Mouse (Mus musculus) hindbrain, embryonic 16.5 days (tissue): ENCODE measurements around the gene Cc2d2b. TPM values are rescaled to one million over a fixed set of nuclear protein-coding genes. Genes with fewer than 3 reads are reported as not detected.

ENCODE experiments used
- ATAC-seq: fragments of 200-750 bp; cut with Nextera tagmentation; 2 replicates; pipeline ENCODE4 v1.8.0; 2017; ENCODE audit warnings: moderate TSS enrichment, moderate library complexity
- H3K27ac ChIP-seq: fragments of 300-500 bp; sonication (generic); 2 replicates; pipeline ENCODE4 v1.5.1; 2014; ENCODE audit warnings: low read depth, mild to moderate bottlenecking, control low read depth, low read length, moderate library complexity
- H3K27me3 ChIP-seq: fragments of 300-500 bp; sonication (generic); replicated peaks from 2 replicates; pipeline ENCODE4 v1.6.1; 2014; ENCODE audit warnings: low read length; ENCODE audit not compliant: control insufficient read depth, insufficient read depth
- H3K36me3 ChIP-seq: fragments of 300-500 bp; sonication (generic); 2 replicates; pipeline ENCODE4 v1.6.1; 2014; ENCODE audit warnings: mild to moderate bottlenecking, low read length, moderate library complexity, mixed read lengths; ENCODE audit not compliant: control insufficient read depth, insufficient read depth
- H3K4me1 ChIP-seq: fragments of 300-500 bp; sonication (generic); 2 replicates; pipeline ENCODE4 v1.6.1; 2014; ENCODE audit warnings: low read depth, low read length; ENCODE audit not compliant: control insufficient read depth, insufficient read depth
- H3K4me2 ChIP-seq: fragments of 300-500 bp; sonication (generic); 2 replicates; pipeline ENCODE4 v1.6.1; 2014; ENCODE audit warnings: mild to moderate bottlenecking, low read length, control low read depth, moderate library complexity
- H3K4me3 ChIP-seq: fragments of 300-500 bp; sonication (generic); 2 replicates; pipeline ENCODE4 v1.5.1; 2014; ENCODE audit warnings: mild to moderate bottlenecking, low read length, control low read depth, moderate library complexity
- H3K9ac ChIP-seq: fragments of 300-500 bp; sonication (generic); 2 replicates; pipeline ENCODE4 v1.6.1; 2014; ENCODE audit warnings: low read depth, mild to moderate bottlenecking, control low read depth, low read length, moderate library complexity
- H3K9me3 ChIP-seq: fragments of 300-500 bp; sonication (generic); 2 replicates; pipeline ENCODE4 v1.6.1; 2014; ENCODE audit warnings: mild to moderate bottlenecking, low read length, moderate library complexity; ENCODE audit not compliant: control insufficient read depth
- WGBS: fragments of 180-500 bp; shearing (Covaris S2); extraction: QIAGEN DNeasy Blood & Tissue Kit; methylation state at CpG from one replicate; pipeline ENCODE4 v1.1.7; 2014; 5-methylcytosine and 5-hydroxymethylcytosine counted together
- polyA plus RNA-seq: library from polyadenylated mRNA; unstranded; fragments of >200 nt; fragmentation: Nextera tagmentation; extraction: Ambion mirVana; gene quantifications from 2 replicates; pipeline ENCODE4 v1.2.1, GENCODE M21; 2015

The Cc2d2b gene
- polyA plus RNA-seq, 1 experiment from 2014 or later = 0.44 TPM

GRCm38 (mm10) chr19:40818764-40819163 lies 70.2 kb downstream of the Cc2d2b start:
- 77% methylated on average over 7 of the region's 7 CpGs for WGBS
- H3K36me3 ChIP-seq = no peaks in the 10 kb centered on the region
- no peak overlapping the region for H3K4me2 ChIP-seq
- no peak overlapping the region for H3K27ac ChIP-seq
- no peak overlapping the region for H3K9ac ChIP-seq
- H3K9me3 ChIP-seq = no peaks in the 10 kb centered on the region
- H3K27me3 ChIP-seq = no peaks in the 10 kb centered on the region
- no peaks in the 10 kb centered on the region for H3K4me1 ChIP-seq
- ATAC-seq = no peak
- H3K4me3 ChIP-seq = no peak overlapping the region

DNA sequence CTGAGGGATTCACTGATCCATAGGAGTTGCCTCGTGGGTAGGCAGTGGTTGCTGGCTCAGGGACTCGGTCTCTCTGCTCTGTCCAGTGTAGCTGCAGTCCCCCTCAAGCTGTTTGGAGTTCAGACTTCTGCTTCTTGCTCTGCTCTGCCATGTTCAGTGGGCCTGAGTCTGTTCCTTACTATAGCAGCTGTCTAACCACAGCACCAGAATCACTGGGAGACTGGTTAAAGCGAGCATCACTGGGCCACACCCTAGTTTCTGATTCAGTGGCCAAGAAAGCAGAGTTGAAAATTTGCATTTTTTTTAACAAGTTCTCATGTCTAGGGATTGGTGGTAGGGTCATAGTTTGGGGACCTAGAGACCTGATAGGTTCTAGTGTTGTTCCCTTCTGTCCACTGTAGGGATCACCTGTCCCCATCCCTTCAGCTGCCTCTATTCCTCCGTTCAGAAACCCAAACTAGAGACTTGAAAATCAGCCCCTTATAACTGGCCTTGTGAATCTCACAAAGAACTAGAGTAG lies 72.8 kb downstream of the Cc2d2b start:
- no peaks in the 10 kb centered on the region for H3K36me3 ChIP-seq
- no peak overlapping the region for H3K9ac ChIP-seq
- H3K4me2 ChIP-seq = no peak overlapping the region
- no peaks in the 10 kb centered on the region for H3K4me1 ChIP-seq
- ATAC-seq = no peak
- no peak overlapping the region for H3K27ac ChIP-seq
- no peaks in the 10 kb centered on the region for H3K27me3 ChIP-seq
- H3K9me3 ChIP-seq = no peaks in the 10 kb centered on the region
- no peak overlapping the region for H3K4me3 ChIP-seq
- 86% methylated on average over 4 of the region's 4 CpGs for WGBS

GRCm38 (mm10) chr19:40825636-40826035 lies 77.1 kb downstream of the Cc2d2b start:
- Histone ChIP-seq H3K9me3 (no peaks in the 10 kb centered on the region), H3K27ac (no peak overlapping the region), H3K4me1 (peaks cover 3% of the 10 kb centered on the region; the same call in 1 of the 2 replicates), H3K36me3 (no peaks in the 10 kb centered on the region), H3K27me3 (no peaks in the 10 kb centered on the region), H3K4me3 (no peak overlapping the region), H3K9ac (no peak overlapping the region), H3K4me2 (no peak overlapping the region)
- ATAC-seq = no peak
- 77% methylated on average over 5 of the region's 5 CpGs for WGBS

DNA sequence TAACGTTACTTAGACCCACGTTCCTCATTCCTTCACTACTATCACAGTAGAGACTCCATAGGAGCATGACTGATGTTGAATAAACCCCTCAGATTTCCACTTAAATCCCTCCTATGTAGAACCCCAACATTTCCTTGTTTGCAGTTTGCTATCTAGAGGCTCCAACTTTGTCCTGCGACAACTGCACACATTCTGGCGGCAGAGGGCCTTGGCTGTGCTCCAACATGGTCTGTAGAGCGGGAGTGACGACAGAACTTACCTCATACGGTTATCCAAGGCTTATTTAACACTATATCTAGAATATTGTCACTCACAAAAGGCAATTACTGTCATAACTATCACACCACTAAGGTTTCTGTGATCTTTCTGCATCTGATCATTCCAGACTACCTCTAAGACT lies 78.2 kb downstream of the Cc2d2b start:
- H3K9ac ChIP-seq = no peak overlapping the region
- H3K27ac ChIP-seq = no peak overlapping the region
- ATAC-seq = no peak
- no peak overlapping the region for H3K4me3 ChIP-seq
- no peaks in the 10 kb centered on the region for H3K36me3 ChIP-seq
- no peak overlapping the region for H3K4me2 ChIP-seq
- no peaks in the 10 kb centered on the region for H3K9me3 ChIP-seq
- peaks cover 3% of the 10 kb centered on the region; the same call in 1 of the 2 replicates for H3K4me1 ChIP-seq
- no peaks in the 10 kb centered on the region for H3K27me3 ChIP-seq
- WGBS = 75% methylated on average over 7 of the region's 7 CpGs

- peak overlapping the region; percentile 85 for H3K4me3 ChIP-seq
- H3K36me3 ChIP-seq = no peaks in the 10 kb centered on the region
- peak overlapping the region; percentile 97 for H3K9ac ChIP-seq
- peaks cover 25% of the 10 kb centered on the region for H3K4me1 ChIP-seq
- no peaks in the 10 kb centered on the region for H3K9me3 ChIP-seq
- WGBS = 63% methylated on average over 7 of the region's 7 CpGs
- ATAC-seq = no peak
- H3K27me3 ChIP-seq = no peaks in the 10 kb centered on the region
- no peak overlapping the region for H3K27ac ChIP-seq
- H3K4me2 ChIP-seq = peak overlapping the region; percentile 83
Observed at GRCm38 (mm10) chr19:40830198-40830597, 81.6 kb downstream of the Cc2d2b start.

DNA sequence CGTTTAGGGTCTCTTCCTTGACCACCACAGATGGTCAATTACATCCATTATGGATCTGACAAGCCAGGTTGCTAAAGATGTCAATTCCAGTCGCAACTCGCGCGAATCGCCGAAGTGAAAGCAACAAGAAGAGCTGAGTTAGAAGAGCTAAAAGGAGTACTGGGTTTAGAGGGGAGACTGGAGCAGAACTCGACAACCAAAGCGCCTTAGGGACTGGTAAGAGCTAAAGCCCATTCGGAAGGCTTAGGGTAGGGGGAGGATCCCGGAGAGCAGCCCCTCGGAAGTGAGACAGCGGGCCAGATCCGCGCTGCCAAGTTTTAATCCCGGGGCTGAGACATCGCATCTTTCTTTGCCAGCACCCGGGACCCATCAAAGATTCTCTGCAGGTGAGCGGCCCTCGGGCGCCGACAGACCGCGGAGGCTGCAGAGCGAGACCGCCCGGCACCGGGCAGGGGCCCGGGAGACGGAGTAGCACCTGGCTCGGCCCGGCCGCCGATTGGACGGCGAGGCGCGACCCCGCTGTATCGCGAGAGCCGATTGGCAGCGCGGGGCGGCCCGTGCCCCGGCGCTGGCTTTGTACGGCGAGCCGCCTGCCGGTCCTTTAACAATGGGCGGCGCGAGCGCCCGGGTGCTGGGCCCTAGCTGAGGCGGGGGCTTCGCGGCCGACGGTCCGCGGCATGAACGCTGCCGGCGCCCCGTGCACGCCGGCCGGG lies 82.3 kb downstream of the Cc2d2b start, which contains the start of gene Ccnj:
Gene Ccnj (plus strand): TSS at position 577 of the 713 bp plus-strand sequence.
- Histone ChIP-seq H3K36me3 (no peaks in the 10 kb centered on the region), H3K4me1 (peaks cover 25% of the 10 kb centered on the region), H3K27me3 (no peaks in the 10 kb centered on the region), H3K4me2 (peak within 1 kb of the TSS; percentile 83), H3K9me3 (no peaks in the 10 kb centered on the region), H3K9ac (peak within 1 kb of the TSS; percentile 97), H3K27ac (peak within 1 kb of the TSS; percentile 93), H3K4me3 (peak within 1 kb of the TSS; percentile 85)
- ATAC-seq = peak; percentile 99
- WGBS = under 1% methylated on average over 71 of the region's 71 CpGs

GRCm38 (mm10) chr19:40831416-40832201 lies 83.1 kb downstream of the Cc2d2b start:
- Histone ChIP-seq H3K36me3 (no peaks in the 10 kb centered on the region), H3K4me1 (peaks cover 25% of the 10 kb centered on the region), H3K27ac (peak overlapping the region; percentile 93), H3K9me3 (no peaks in the 10 kb centered on the region), H3K27me3 (no peaks in the 10 kb centered on the region), H3K4me3 (peak overlapping the region; percentile 85), H3K9ac (peak overlapping the region; percentile 97), H3K4me2 (peak overlapping the region; percentile 83)
- under 1% methylated on average over 54 of the region's 76 CpGs for whole genome bisulfite sequencing
- peak; percentile 78 for ATAC-seq

DNA sequence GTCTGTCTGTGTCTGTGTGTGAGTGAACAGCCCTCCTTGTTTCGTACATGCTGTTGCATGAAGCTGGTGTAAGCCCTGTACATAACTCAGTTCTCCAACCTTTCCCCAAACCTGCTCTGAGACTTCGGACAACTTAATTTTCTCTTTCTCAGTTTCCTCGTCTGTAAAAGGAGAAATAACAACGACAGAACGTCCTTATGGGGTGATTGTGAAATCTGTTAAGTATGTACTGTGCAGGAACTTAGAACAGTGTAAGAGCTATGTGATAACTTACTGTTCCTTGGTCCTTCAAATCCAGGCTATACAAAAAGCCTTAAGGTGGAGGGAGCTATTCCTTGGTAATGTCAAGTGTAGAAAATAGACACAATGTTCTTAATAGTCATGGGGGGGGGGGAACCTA lies 83.8 kb downstream of the Cc2d2b start:
- ATAC-seq = no peak
- Histone ChIP-seq H3K27me3 (no peaks in the 10 kb centered on the region), H3K36me3 (peaks cover 2% of the 10 kb centered on the region; the same call in 1 of the 2 replicates), H3K4me1 (peaks cover 25% of the 10 kb centered on the region), H3K4me3 (peak overlapping the region; percentile 85), H3K4me2 (peak overlapping the region; percentile 83), H3K9ac (peak overlapping the region; percentile 97), H3K27ac (no peak overlapping the region), H3K9me3 (no peaks in the 10 kb centered on the region)
- 35% methylated on average over 5 of the region's 5 CpGs for WGBS

DNA sequence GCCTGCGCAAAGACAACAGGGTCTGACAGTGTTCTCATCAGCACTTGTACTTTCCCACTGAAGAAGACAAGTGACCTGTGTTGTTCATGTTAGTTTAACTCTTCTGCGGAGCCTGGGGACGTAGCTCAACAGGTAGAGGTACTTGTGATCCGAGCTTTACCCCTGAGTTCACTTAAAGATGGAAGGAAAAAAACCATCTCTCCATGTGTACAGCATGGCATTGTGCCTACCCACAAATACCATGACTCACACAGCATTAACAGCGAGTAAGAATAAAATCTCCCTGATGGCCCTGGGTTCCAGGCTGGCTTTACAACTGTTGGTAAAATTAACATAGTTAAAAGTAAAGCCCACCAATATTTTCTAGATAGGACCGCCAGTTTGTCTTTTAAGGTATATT lies 85.9 kb downstream of the Cc2d2b start:
- 92% methylated on average over 6 of the region's 6 CpGs for WGBS

More for the DNA sequence above, 85.9 kb downstream of the Cc2d2b start:
- no peak for ATAC-seq
- Histone ChIP-seq H3K27ac (no peak overlapping the region), H3K4me2 (no peak overlapping the region), H3K4me3 (no peak overlapping the region), H3K4me1 (peaks cover 25% of the 10 kb centered on the region), H3K27me3 (no peaks in the 10 kb centered on the region), H3K9me3 (no peaks in the 10 kb centered on the region), H3K36me3 (peaks cover 14% of the 10 kb centered on the region), H3K9ac (no peak overlapping the region)
